Mouse (Mus musculus): ENCODE results near the gene Nmral1. TPM values are rescaled to one million over a fixed set of nuclear protein-coding genes. Genes with fewer than 3 reads are reported as not detected.

Nmral1 gene
- polyA plus RNA-seq, 1 experiment from 2014 or later = 73.4 TPM

GRCm38 (mm10) chr16:4661605-4662004, 57.6 kb downstream of the Nmral1 start:
- H3K27ac ChIP-seq (ENCODE audit: low read depth) = no peak overlapping the region
- no peak overlapping the region for H3K4me2 ChIP-seq (ENCODE audit: low read length)
- peaks cover 11% of the 10 kb centered on the region for H3K4me1 ChIP-seq (replicated peaks; ENCODE audit: control insufficient read depth, insufficient read depth, low read length)
- H3K36me3 ChIP-seq (ENCODE audit: control insufficient read depth, insufficient read depth, low read length) = peaks cover 22% of the 10 kb centered on the region
- 75% methylated on average over 2 of the region's 2 CpGs for WGBS
- no peaks in the 10 kb centered on the region for H3K27me3 ChIP-seq (replicated peaks; ENCODE audit: control insufficient read depth, insufficient read depth, low read length)
- DNase-seq (ENCODE audit: low spot score) (no peak), ATAC-seq (replicated peaks; ENCODE audit: low FRiP score, low TSS enrichment, low read depth) (no peak)
- no peak overlapping the region for H3K9ac ChIP-seq (ENCODE audit: low read length)
- H3K9me3 ChIP-seq (ENCODE audit: control insufficient read depth, low read length) = no peaks in the 10 kb centered on the region
- H3K4me3 ChIP-seq (ENCODE audit: low read depth, low read length) = no peak overlapping the region

Other genes with a start within 250 kb of the Nmral1 start
- 13.1 and 15.3 TPM in 2 replicates for gene Srl, start 177.5 kb downstream of the Nmral1 start, polyA plus RNA-seq (2014; fragmentation: Nextera tagmentation; extraction: Ambion mirVana)
- 27.6 and 30.0 TPM in 2 replicates for gene Tfap4, start 159.5 kb downstream of the Nmral1 start, polyA plus RNA-seq (2014; fragmentation: Nextera tagmentation; extraction: Ambion mirVana)
- 29.0 and 31.0 TPM in 2 replicates for gene Glis2, start 124.6 kb downstream of the Nmral1 start, polyA plus RNA-seq (2014; fragmentation: Nextera tagmentation; extraction: Ambion mirVana)
- 80.5 and 85.9 TPM in 2 replicates for gene Pam16, start 94.4 kb downstream of the Nmral1 start, polyA plus RNA-seq (2014; fragmentation: Nextera tagmentation; extraction: Ambion mirVana)
- gene Vasn, start 79.4 kb downstream of the Nmral1 start, polyA plus RNA-seq (2014; fragmentation: Nextera tagmentation; extraction: Ambion mirVana) = 15.9 and 17.1 TPM in 2 replicates
- gene Dnaja3, start 79.4 kb downstream of the Nmral1 start, polyA plus RNA-seq (2014; fragmentation: Nextera tagmentation; extraction: Ambion mirVana) = 71.6 and 75.3 TPM in 2 replicates
- 17.8 and 19.3 TPM in 2 replicates for gene Coro7, start 39.6 kb downstream of the Nmral1 start, polyA plus RNA-seq (2014; fragmentation: Nextera tagmentation; extraction: Ambion mirVana)
- 94.7 and 97.6 TPM in 2 replicates for gene Hmox2, start 7.0 kb upstream of the Nmral1 start, polyA plus RNA-seq (2014; fragmentation: Nextera tagmentation; extraction: Ambion mirVana)
- 85.3 and 95.5 TPM in 2 replicates for gene Cdip1, start 70.9 kb upstream of the Nmral1 start, polyA plus RNA-seq (2014; fragmentation: Nextera tagmentation; extraction: Ambion mirVana)
- 0.43 and 0.55 TPM in 2 replicates for gene 4930562C15Rik, start 116.1 kb upstream of the Nmral1 start, polyA plus RNA-seq (2014; fragmentation: Nextera tagmentation; extraction: Ambion mirVana)
- gene Ubald1, start 161.0 kb upstream of the Nmral1 start, polyA plus RNA-seq (2014; fragmentation: Nextera tagmentation; extraction: Ambion mirVana) = 39.3 and 40.6 TPM in 2 replicates
- 83.7 and 87.6 TPM in 2 replicates for gene Mgrn1, start 166.9 kb upstream of the Nmral1 start, polyA plus RNA-seq (2014; fragmentation: Nextera tagmentation; extraction: Ambion mirVana)
- gene Nudt16l1, start 219.4 kb upstream of the Nmral1 start, polyA plus RNA-seq (2014; fragmentation: Nextera tagmentation; extraction: Ambion mirVana) = 145 and 162 TPM in 2 replicates
- 45.0 and 51.7 TPM in 2 replicates for gene Anks3, start 244.8 kb upstream of the Nmral1 start, polyA plus RNA-seq (2014; fragmentation: Nextera tagmentation; extraction: Ambion mirVana)

All from intestine, embryonic 14.5 days (tissue).